Mouse (Mus musculus): ENCODE data around the gene Pkp1.

Gene Pkp1

GRCm38 (mm10) chr1:135918644-135919407, at the start of gene Pkp1:
TSS of gene Pkp1 (minus strand) at chr1:135919207.
- DNase-seq (ENCODE audit: low read depth, low spot score), result peak; percentile 39

- no peak for DNase-seq (ENCODE audit: low read depth, low spot score)
Measured at GRCm38 (mm10) chr1:135967739-135968138, 48.7 kb upstream of the Pkp1 start.

DNA sequence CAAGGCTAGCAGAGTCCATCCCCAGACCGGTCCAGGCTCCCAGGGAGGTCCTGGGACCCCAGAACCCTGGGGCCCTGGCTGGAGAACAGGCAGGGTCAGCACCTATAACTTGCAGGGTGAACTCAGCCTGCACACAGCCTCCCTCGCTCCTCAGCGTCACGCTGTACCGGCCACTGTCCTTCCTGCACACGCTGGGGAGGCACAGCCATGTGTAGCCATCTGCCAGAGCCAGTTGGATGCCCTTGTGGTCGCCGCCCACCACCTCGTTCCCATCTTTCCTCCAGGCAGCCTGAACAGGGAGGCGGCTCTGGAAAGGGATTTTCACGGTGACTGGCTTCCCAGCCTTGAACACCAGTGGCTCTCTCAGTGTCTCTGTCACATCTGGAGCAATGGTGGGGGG, 45.6 kb upstream of the Pkp1 start:
- no peak for DNase-seq (ENCODE audit: low read depth, low spot score)

DNA sequence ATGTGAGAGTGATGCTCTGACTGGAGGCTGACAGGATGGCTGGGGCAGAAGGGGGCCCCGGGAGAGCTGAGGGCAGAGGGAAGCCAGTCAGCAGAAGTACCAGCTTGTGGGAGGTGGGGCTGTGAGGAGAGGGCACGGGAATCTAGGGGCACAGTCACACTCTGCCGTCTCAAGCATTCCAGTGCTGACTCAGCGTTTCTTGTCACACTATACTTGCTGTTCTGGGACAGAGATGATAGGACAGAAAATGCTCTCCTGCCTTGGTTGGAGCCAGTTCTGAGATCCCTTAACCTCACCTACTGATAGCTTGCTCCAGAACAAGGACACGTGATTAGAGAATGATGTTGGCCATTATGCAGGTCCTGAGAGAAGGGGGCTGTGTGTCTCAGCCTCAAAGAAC, 44.2 kb upstream of the Pkp1 start:
- no peak for DNase-seq (ENCODE audit: low read depth, low spot score)

- peak; percentile 70 for DNase-seq (ENCODE audit: low read depth, low spot score)
Measured at GRCm38 (mm10) chr1:135958483-135958882, 39.5 kb upstream of the Pkp1 start.

DNA sequence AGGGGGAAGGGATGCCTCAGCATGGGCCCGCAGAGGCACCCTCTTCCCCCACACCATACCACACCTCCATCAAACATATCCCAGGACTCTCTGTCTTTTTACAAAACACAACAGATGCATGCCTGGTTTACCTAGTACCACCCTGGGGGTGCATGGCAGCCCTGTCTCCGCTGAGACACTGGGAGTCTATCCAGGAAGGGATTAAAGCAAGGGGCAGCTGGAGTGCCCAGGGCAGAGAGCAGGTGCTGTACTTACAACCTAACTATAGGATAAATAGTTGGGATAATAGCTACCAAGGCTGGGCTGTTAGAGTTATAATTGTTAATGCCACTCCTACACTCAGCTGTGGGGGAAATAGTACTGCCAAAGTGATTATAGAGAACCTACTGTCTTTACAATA, 29.9 kb upstream of the Pkp1 start:
- DNase-seq (ENCODE audit: low read depth, low spot score), result no peak

- no peak for DNase-seq (ENCODE audit: low read depth, low spot score)
Measured at GRCm38 (mm10) chr1:135946247-135946646, 27.2 kb upstream of the Pkp1 start.

- DNase-seq (ENCODE audit: low read depth, low spot score), result peak; percentile 89
Measured at GRCm38 (mm10) chr1:135945711-135946110, 26.7 kb upstream of the Pkp1 start.

DNA sequence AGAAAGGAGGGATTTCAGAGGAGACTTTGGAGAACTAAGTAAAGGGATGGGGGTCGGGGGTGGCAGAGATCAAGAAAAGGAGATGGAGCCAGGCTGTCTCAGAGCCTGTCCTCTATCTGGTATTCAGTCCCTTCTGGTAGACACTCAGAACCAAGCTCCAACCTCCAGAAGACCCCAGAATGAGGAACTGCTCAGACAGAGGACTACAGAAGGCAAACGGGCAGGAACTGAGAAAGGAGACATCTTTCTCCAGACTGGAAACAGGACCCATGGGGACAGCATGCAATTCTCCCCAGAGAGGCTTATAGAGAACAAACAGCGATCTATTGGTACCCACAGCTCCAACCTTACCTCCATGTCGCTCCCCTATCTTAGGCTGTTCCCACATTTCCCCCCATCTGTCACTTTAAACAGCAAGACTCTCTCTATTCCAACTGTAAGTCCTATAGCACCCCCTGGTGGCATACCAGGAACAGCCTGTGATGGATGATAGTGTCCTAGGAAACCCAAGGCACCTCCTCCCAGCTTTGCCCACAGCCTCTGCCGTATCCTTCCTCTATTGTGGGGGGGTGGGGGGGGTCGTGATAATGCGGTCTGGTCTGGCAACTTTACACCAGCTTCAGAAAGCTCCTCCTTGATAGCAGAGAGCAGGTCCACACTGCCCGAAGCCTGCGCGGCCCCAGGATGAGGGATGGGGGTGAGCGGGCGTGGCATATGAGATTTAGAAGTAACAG, 25.7 kb upstream of the Pkp1 start:
- DNase-seq (ENCODE audit: low read depth, low spot score), result peak; percentile 88

DNA sequence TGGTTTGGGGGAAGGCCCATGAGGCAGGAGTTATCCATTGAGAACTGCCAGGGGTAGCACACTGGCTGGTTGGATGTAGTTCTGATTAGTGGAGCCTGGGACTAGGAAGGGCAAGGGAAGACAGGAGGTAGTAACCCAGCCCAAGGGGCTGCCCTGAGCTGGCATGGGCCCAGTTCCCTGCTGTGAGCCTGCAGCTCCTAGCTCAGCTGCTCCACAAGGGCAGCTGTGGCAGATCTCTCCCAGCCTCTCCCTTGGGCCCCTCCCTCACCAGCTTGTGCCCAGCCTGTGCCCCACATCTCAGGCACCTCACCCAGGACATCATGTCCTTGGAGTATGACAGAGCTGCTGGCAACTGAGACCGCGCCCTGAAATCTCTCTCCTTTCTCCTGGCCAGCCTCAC, 24.7 kb upstream of the Pkp1 start:
- no peak for DNase-seq (ENCODE audit: low read depth, low spot score)

DNA sequence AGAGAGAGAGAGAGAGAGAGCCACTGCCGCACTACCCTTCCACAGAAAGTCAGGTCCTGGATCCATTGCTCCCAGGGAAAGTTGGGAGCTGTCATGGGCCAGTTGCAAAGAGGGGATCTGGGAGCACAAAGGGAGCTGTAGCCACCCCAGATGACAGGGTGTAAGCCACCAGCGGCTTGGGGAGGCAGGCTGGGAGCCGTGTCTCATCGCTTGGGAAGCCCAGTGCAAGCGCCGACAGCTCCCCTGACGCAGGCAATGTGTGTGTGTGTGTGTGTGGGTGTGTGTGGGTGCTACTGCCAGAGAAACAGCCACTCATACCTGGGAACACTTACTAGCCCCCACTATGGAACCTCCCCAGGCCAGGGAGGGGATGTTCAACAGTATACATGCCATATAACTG, 23.1 kb upstream of the Pkp1 start:
- DNase-seq (ENCODE audit: low read depth, low spot score), result no peak

- peak; percentile 30 for DNase-seq (ENCODE audit: low read depth, low spot score)
Measured at GRCm38 (mm10) chr1:135941259-135942006, 22.4 kb upstream of the Pkp1 start.

DNA sequence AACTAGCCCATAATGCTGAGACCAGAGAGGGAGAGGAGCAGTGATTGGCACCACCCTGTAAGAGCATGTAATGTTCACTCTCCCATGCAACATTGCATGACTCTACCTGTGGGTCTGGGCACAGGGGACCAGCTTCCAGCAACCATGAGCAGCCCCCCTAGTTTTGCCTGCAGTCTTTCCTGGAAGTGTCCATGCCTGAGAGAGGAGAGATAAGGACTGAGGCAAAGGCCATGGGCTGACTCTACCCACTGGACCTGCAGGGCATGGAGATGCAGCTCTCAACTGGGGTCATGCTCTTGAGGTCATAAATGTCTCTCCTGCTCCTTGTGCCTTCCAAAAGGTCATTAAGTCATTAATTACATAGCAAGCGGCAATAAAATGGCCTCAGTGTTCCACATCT, 17.1 kb upstream of the Pkp1 start:
- DNase-seq (ENCODE audit: low read depth, low spot score), result no peak

GRCm38 (mm10) chr1:135933704-135934293, 14.8 kb upstream of the Pkp1 start:
- no peak for DNase-seq (ENCODE audit: low read depth, low spot score)

DNA sequence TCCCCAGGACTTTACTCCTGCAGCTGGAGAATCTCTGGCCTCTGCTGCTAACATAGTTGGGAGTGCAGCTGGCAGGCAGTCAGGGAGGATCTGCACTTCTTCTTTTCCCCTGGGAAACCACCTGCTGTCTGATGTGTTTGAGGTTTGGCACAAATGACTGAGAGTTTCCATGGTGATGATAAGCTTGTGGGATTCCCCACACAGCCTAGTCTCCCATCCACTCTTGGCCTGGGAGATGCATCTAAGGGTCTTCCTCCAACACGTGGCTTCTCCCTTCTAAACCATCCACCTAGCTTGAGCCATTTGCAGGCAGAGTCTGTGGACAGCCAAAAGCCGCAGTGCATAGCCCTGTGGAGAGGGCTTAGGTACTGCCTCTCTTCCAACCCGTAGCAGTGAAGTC, 10.9 kb upstream of the Pkp1 start:
- DNase-seq (ENCODE audit: low read depth, low spot score), result no peak

- no peak for DNase-seq (ENCODE audit: low read depth, low spot score)
Measured at GRCm38 (mm10) chr1:135925848-135926247, 6.8 kb upstream of the Pkp1 start.

DNA sequence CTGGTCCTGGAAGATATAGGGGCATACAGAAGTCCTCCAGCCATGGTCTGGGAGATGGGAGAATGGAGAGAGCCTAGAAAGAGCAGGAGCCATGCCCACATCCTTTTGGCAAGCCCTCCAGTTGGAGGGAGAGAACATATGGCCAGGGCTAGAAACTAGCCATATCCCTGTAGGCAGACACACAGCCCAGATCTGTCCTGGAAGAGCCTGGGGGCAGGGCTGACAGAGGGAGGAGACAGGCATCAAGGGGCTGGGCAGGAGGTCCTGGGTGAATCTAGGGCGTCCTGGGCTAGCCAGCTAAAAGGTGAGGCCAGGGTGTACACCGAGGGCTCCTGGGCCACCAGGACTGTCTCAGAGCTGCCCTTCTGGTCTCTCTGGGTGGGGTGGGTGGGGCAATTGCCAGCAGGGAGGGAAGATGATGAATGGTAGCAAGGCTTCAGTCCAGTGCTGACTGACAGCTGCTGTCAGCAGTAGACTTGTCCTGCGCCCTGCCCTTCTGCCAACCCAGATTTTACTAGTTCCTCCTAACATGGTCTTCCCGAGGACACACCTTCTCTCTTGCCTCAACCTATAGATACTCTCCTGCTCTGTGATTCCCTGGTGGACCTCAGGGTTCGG, 5.5 kb upstream of the Pkp1 start:
- no peak for DNase-seq (ENCODE audit: low read depth, low spot score)

DNA sequence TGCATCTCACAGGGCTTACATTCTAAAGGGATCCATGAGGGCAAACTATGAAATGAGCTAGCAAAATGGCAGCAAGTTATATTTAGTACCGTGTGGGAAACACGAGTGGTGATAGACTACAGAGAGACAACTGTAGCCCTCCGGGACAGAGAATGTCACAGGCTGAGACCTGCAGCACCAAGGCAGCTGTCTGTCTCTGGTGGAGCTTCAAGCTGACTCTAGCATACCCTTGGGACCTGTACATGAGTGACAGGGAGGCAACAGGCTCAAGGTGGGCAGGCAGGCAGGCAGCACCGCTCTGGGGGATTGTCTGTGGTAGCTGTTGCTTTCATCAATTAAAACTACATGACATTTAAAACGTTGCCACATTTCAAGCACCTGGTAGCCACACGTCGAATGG, 4.2 kb upstream of the Pkp1 start:
- DNase-seq (ENCODE audit: low read depth, low spot score), result no peak

GRCm38 (mm10) chr1:135917206-135917605, 1.8 kb downstream of the Pkp1 start:
- no peak for DNase-seq (ENCODE audit: low read depth, low spot score)

- DNase-seq (ENCODE audit: low read depth, low spot score), result no peak
Measured at GRCm38 (mm10) chr1:135916486-135917058, 2.4 kb downstream of the Pkp1 start.

DNA sequence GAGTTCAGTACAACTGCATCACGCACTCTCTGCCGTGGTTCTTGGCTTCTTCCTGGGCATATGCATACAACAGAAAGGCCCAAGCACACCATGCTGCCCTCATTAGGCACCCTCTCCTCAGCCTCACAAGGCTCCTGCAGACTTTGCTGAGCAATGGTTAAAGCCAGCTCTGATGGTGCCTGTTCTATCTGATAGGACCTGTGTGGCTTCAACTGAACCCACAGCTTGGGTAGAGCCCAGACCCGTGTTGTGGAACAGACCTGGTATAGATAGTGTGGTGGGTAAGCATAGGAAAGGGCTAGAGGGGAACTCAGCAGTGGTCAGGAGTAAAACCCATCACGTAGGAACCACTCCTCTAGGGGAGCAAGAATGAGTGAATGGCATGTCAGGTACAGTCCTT, 5.3 kb downstream of the Pkp1 start:
- DNase-seq (ENCODE audit: low read depth, low spot score), result no peak

Measured in ES-CJ7 (cell line).